Mouse (Mus musculus): ENCODE measurements around the gene Ifit2. TPM values are rescaled to one million over a fixed set of nuclear protein-coding genes. Genes with fewer than 3 reads are reported as not detected.
"Not testable (repeated sequence)": the region's sequence is repeated elsewhere in the genome, so short reads cannot be mapped to it uniquely, and the experiment has no call there.

Ifit2 gene
- total RNA-seq, 2 experiments from 2014 or later: 6.3 to 7.2 TPM

DNA sequence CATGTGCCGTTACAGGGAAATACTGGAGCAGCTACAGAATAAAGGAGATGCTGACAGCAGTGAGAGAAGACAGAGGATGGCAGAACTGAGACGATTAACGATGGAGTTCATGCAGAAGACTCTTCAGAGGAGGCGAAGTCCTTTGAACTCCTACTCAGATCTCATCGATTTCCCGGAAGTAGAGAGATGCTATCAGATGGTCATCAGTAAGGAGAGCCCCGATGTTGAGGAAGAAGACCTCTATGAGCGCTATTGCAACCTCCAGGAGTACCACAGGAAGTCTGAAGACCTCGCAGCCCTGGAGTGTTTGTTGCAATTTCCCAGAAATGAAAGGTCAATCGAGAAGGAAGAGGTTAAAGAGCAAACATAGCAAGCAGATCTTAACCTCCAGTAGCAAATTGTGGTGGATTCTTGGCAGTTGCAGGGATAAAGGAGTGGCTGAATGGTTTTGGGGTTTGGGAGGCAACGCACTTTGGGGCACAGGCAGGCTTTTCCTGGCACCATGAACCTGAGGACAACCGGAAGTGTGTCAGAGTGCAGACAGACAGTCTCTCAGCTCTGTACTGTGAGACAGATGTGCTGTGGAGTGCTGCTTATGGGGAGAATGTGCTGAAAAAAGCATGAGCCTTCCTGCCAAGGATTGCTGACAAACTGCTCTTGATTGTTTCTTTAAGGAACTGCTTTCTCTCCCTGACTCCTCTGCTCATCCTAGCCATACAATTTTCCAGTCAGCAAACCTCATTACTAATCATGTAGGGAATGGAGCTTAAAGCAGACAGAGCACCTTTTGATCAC, 37.6 kb downstream of the Ifit2 start:
- DNase-seq; intact Hi-C loops (cut with DNase I): not testable (repeated sequence)

DNA sequence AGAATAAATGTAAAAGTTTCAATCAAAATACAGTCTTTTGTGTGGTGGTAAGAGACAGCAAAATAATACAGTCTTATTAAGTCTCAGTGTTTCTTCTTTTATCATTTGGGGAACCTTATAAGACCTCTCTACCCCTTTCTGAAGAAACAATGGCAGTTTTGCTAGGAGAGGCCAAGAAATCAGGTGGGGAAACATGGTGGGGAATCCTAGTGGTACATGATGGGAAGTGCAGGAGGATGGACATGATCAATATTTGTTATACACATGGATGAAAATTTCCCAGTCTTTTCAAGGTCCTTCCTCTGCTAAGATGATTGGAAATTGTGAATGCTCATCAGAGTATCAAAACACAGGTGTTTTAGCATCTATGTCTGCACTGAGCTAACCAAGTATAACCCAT, 38.5 kb downstream of the Ifit2 start:
- intact Hi-C loops (cut with DNase I): no loop called here

DNA sequence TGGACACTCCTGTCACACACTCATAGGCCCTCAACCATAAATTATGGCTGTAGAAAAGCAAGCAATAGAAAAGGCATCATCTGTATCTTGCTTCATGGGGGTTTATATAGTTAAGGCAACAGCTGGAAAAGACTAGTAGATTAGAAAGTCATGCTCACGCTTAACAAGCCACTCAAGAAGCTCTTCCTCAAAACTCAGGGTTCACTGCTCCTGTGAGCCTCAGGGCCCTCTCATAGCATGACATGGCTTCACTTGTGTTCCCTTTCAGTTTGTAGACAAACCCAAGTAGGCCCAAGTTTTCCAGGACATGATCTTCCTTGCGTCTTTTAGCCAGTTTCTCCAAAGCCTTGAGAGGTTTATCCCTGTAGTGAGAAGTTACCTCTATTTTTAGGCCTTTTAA, 43.0 kb downstream of the Ifit2 start:
- DNase-seq: no peak
- intact Hi-C loops (cut with DNase I): no loop called here

More for the DNA sequence above, 38.5 kb downstream of the Ifit2 start:
- DNase-seq: no peak

DNA sequence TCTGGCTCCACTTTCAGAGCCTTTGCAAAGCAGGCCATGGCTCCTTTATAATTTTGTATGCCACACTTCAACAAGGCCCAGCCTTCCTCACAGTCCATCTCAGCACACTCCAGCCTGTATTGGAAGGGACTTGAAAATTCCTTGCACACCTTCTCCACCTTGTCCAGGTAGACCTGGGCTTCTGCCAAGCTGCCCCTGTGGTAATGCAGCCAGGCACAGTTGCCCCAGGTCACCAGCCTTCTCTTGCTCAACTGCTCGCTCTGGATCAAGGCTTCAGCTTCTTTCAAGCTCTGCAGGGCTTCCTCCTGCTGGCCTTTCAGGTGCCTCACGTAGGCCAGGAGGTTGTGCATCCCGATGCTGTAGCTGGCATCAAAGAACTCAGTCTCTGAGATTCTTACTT, 44.0 kb downstream of the Ifit2 start:
- DNase-seq; intact Hi-C loops (cut with DNase I): not testable (repeated sequence)

DNA sequence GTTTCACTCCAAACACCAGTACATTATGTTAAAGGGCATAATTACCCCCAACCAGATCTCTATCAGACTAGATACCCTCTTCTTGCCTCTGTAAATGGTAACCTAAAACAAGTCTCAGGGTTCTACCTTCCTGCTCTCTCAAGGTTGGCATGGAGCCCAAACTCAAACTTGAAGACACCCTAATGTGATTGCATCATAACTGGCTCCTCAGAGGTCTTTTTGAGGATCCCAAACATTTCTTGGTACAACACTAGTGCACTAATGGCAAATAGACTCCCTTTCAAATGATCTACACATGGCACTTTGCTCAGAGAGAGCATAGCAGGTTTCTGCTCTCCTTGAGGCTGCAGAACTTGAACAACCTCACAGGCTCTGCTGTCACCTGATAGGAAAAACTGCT, 46.3 kb downstream of the Ifit2 start:
- no peak for DNase-seq
- intact Hi-C loops (cut with DNase I): no loop called here

DNA sequence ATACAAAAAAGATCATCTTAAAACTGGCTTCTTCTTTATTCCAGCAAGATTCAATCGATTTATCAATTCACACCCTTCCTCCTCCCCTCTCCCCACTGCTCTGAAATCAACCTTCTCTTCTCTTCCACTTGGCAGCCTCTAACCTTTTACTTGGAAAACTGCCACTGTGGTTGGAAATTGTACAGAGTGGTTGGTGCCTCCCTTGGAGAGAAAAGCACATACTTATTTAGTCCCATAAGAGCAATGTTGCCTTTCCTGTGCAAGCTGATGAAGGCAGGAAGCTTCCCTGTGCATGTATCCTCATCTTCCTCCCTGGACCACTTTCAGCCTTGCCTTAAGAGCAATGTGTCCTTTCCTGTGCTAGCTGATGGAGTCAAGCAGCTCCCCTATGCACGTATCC, 47.8 kb downstream of the Ifit2 start:
- peak; percentile 37 for DNase-seq
- intact Hi-C loops (cut with DNase I): no loop called here

DNA sequence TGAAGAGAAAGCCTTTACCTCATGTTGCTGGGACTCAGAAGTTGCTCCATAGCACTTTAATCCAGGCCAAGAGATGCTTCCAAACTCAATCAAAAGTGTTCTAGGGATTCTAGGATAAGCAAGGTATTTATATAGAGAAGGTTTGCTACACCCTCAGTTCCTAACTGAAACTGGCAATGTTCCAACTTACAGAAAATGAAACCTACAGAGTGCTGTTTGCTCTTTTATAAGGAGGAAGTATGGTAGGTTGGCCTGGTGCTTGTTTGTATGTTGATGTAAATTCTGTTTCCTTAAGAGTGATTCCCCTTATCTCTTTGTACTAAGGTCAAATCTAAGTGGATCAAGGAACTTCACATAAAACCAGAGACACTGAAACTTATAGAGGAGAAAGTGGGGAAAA, 48.8 kb downstream of the Ifit2 start:
- intact Hi-C loops (cut with DNase I): not testable (repeated sequence)

DNA sequence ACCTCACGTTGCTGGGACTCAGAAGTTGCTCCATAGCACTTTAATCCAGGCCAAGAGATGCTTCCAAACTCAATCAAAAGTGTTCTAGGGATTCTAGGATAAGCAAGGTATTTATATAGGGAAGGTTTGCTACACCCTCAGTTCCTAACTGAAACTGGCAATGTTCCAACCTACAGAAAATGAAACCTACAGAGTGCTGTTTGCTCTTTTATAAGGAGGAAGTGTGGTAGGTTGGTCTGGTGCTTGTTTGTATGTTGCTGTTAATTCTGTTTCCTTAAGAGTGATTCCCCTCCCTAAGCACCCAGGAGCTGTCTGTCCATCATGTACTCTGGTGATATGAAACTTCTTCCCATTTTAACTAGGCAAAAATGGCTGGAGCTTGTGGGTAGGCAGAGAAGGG, 51.4 kb downstream of the Ifit2 start, which contains the start of gene Ifit1bl1:
Gene Ifit1bl1 (minus strand): TSS at position 69 of the 400 bp plus-strand sequence.
- DNase-seq; intact Hi-C loops (cut with DNase I): not testable (repeated sequence)

More for the DNA sequence above, 48.8 kb downstream of the Ifit2 start:
- DNase-seq: not testable (repeated sequence)

DNA sequence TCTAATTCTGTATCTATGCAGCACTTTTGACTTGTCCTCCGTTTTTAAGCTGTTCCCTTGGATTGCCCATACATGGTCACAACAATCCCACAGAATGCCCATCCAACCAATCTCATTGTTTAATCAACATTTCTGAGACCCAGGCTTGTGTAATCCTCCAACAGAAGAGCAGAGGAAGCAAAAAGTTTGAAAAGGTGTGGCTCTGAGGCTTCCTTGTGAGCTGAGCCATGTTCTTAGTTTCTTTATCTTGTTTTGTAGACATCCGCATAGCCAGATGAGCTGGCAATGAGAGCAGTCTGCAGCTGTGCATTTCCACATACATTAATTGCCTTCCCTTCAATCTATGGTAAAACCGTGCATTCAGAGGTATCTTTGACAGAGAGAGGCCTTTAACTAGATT, 55.0 kb downstream of the Ifit2 start:
- intact Hi-C loops (cut with DNase I): no loop called here

DNA sequence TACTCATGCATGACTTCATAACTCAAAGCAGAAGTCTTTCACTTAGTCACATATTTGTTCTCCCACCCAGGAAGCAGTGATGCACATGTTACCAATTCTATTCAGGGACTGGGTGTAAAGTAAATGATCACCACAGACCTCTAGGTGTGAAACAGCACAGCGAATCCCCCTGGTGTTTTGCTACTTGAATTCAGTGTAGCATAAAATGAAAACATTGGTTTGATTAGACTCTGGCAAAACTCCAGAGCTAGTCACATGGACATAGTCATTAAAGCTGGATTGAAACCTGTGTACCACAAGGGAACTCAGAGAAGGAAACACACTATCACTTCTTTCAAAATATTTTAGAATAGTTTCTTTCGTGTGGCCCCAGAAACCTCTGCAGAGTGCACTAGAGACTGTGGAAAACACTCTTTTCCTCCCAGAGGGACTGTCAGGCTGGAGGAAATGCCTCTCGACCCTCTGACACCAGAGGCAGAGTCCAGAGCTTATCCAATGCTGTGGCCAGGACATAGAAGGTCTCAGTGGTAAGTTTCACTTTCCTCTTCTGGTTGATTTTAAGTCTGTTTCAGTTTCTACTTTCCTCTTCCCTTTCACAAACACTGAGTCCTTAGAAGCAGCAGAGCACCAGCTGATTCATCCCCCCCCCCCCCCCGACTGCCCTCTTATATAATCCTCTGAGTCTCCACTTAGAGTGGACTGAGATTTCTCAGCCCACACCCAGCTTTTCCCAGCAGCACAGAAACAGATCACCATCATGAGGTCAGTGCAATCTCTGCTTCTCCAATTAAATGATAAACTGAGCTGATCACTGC, 57.0 kb downstream of the Ifit2 start, which contains the start of gene Ifit3b:
Gene Ifit3b (plus strand): TSS at position 734 of the 815 bp plus-strand sequence.
- intact Hi-C loops (cut with DNase I); DNase-seq: not testable (repeated sequence)

More for the DNA sequence above, 55.0 kb downstream of the Ifit2 start:
- no peak for DNase-seq

DNA sequence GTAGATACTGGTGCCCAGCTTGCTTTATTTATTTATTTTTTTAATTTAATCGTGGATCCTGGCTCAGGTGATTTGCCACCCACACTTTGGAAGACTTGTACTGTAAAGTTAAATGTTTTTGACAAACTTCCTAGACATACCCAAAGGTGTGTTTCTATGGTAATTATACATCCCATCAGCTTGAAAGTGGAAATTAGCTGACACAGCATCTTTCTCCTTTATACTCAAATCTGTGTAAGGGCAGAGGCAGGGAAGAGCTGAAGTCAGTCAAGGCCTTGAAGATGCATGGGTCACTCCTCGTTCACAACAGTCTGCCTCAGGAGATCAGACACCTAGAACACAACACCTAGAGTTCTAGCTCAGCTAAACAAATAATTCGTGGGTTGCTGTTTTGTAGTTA, 59.6 kb downstream of the Ifit2 start:
- intact Hi-C loops (cut with DNase I): not testable (repeated sequence)

DNA sequence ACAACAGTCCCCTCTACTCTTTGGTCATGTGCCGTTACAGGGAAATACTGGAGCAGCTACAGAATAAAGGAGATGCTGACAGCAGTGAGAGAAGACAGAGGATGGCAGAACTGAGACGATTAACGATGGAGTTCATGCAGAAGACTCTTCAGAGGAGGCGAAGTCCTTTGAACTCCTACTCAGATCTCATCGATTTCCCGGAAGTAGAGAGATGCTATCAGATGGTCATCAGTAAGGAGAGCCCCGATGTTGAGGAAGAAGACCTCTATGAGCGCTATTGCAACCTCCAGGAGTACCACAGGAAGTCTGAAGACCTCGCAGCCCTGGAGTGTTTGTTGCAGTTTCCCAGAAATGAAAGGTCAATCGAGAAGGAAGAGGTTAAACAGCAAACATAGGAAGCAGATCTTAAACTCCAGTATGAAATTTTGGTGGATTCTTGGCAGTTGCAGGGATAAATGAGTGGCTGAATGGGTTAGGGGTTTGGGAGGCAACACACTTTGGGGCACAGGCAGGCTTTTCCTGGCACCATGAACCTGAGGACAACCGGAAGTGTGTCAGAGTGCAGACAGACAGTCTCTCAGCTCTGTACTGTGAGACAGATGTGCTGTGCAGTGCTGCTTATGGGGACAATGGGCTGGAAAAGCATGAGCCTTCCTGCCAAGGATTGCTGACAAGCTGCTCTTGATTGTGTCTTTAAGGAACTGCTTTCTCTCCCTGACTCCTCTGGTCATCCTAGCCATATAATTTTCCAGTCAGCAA, 61.9 kb downstream of the Ifit2 start:
- intact Hi-C loops (cut with DNase I); DNase-seq: not testable (repeated sequence)

More for the DNA sequence above, 59.6 kb downstream of the Ifit2 start:
- not testable (repeated sequence) for DNase-seq

DNA sequence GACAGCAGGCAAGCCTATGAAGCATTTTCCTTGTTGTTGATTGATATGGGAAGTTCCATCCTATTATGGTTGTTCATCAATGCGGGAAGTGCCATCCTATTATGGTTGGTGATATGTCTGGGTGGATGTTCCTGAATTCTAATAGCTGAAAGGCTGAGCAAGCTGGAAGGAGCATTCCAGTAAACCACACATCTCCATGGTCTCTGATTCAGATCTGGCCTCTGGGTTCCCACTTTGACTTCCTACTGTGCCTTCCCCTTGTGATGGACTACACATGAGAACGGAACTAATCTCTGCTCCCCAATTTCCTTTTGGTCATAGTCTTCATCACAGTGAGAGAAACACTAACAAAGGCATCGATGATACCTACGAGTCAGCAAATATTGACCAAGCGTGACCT, 70.4 kb downstream of the Ifit2 start:
- no peak for DNase-seq
- intact Hi-C loops (cut with DNase I): no loop called here

DNA sequence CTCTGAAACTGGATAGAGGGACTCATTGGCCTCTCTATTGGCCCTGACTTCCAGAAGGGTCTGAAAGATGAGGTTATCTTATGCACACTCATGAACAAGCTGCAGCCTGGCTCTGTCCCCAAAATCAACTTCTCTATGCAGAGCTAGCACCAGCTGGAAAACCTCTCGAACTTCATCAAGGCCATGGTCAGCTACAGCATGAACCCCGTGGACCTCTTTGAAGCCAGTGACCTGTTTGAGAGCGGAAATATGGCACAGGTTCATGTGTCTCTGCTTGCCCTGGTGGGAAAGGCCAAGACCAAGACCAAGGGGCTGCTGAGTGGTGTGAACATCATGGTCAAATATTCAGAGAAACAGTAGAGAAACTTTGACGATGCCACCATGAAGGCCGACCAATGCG, 73.3 kb downstream of the Ifit2 start:
- intact Hi-C loops (cut with DNase I): no loop called here

DNA sequence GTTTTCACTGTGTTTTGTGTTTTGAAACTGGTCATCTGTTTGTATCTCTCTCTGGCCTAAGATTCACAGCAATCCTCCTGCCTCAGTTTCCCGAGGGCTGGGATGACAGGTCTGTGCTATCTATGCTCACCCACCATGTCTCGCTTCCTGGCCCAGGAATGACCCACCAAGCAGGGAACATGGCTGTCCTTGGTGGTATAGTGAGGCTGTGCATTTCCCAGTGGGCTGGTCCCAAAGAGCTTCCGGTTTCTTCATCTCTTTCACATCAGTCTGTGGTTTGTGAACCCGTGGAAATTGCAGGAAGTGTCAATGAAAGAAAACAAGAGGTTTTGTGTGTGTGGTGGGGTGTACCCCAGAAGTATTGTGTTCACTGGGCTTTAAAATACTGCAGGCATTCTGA, 74.2 kb downstream of the Ifit2 start:
- no peak for DNase-seq
- intact Hi-C loops (cut with DNase I): no loop called here

More for the DNA sequence above, 73.3 kb downstream of the Ifit2 start:
- no peak for DNase-seq

Other genes with a start within 250 kb of the Ifit2 start
- gene Ch25h, start 75.5 kb upstream of the Ifit2 start, total RNA-seq (2021): 1 to 10 TPM in 1 of 2 experiments, under 1 TPM in 1; 0.92 to 1.0 TPM
- 10 to 100 TPM; 15.1 to 16.0 TPM for gene Lipa, start 23.2 kb upstream of the Ifit2 start, total RNA-seq (2021)
- gene Ifit3, start 32.8 kb downstream of the Ifit2 start, total RNA-seq (2021): 1 to 10 TPM in 1 of 2 experiments, under 1 TPM in 1; 0.81 to 1.0 TPM
- gene Ifit1bl1, start 51.3 kb downstream of the Ifit2 start, total RNA-seq (2021): 1 to 10 TPM; 1.1 to 1.2 TPM
- under 1 TPM in 1 of 2 experiments, not detected in 1; 0.34 TPM for gene Ifit3b, start 57.3 kb downstream of the Ifit2 start, total RNA-seq (2021)
- gene Ifit1bl2, start 90.0 kb downstream of the Ifit2 start, total RNA-seq (2021): under 1 TPM; 0.28 to 0.30 TPM
- under 1 TPM in 1 of 2 experiments, not detected in 1; 0.14 TPM for gene Ifit1, start 90.2 kb downstream of the Ifit2 start, total RNA-seq (2021)
- 1 to 10 TPM; 2.5 to 2.6 TPM for gene Slc16a12, start 196.6 kb downstream of the Ifit2 start, total RNA-seq (2021)

All from left cerebral cortex, postnatal 4 days (tissue).